Mouse (Mus musculus) retina, adult 2 months (tissue): ENCODE data around the gene Asb9.

Source experiments
- DNase-seq: peaks from one replicate; pipeline ENCODE4 v3.0.0-alpha.2; 2012; ENCODE audit warnings: low read depth, low spot score

Asb9 gene

DNA sequence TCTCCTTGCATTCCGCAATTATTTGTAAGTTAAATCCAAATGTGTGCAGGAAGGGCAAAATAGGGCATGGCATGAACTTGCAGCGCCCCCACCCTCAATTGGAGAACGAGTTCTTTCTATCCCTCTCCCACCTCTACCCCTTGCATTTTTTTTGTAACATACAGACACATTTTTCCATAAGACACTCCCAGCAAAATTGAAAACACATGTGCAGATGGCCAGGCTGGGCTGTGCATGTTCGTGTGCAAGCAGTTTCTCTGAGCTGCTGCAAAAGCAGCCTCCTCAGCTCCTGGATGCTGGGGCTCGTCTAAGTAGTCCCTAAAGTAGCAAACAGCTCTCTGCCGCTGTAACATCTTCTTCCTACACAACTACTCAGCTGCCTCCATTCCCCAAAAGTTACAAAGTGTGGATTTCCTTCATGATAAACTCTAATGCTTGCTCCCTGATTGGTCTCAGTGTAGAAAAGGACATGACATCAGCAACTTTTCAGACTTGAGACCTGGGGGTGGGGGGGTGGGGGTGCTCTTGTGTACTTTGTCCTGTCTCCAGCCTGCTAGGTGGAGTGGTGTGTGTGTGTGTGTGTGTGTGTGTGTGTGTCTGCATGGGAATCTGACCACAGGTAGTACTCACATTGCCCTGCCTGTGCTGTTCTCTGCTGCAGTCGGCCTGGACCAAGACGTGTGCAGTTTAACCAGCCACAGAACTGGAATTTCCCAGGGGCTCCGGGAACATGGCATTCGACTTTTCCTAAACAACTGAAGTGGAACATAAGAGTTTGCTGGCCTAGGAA, at the start of gene Asb9:
TSS of gene Asb9 (plus strand) at position 619 of the 790 bp plus-strand sequence.
- no peak for DNase-seq

DNA sequence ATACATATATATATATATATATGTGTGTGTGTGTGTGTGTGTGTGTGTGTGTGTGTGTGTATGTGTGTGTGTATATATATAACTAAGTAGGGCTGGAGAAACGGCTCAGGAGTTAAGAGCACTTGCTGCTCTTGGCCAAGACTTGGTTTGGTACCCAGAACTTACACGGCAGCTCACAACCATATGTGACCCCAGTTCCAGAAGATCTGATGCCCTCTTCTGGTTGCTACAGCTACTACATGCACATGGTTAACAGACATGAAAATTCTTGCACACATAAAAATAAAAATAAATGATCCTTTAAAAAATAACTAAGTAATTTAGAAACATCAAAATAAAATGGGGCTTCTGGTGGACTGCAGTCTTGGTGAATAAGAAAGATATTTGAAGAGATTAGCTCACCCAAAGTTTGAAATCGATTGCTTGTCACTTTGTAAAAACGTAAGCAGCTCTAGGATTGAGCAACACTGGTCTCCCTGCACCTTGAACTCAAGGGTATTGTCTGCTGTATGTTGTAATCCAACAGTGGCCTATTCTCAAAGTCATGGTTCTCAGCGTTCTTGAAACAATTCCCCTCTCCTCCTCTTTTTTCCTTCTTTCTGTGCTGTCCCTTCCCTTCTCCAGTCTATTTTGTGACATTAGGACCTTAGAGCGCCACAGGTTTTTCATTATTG, 46.8 kb upstream of the Asb9 start:
- no peak for DNase-seq

DNA sequence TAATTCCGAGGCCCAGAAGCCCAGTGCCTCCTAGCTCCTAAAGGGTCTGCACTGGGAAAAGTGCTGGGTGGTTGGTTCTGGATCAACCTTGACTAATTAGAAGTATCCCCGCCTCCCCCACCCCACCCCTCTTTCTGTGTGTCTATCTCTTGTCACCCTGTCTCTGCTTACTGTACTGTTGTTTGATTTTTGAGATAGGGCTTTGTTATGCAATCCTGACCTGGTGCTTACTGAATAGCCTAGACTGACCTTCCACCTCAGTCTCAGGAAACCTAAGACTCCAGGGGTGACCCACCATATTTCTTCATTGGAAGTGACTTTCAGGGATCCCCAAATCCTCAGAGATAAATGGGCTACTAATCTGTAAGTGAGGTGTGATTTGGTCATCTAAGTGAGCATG, 3.9 kb upstream of the Asb9 start:
- DNase-seq: no peak

DNA sequence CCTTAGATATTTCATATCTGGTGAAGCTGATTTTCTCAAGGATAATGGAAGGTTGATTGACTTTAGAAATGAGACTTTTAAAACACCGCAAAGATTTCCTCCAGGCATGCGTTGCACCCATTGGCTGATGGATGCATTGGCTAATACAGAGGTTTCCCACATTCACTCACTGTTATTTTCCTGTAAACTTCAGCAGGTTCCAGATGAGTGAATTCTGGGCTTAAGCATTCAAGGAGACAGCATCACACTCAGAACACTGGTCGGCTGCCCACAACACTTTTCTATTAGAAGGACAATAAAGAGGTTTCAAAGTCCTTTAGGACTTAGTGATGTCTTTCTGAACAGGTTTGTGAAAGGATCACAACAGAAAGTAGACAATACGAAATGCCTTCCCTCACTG, 941 bp downstream of the Asb9 start:
- DNase-seq: no peak

DNA sequence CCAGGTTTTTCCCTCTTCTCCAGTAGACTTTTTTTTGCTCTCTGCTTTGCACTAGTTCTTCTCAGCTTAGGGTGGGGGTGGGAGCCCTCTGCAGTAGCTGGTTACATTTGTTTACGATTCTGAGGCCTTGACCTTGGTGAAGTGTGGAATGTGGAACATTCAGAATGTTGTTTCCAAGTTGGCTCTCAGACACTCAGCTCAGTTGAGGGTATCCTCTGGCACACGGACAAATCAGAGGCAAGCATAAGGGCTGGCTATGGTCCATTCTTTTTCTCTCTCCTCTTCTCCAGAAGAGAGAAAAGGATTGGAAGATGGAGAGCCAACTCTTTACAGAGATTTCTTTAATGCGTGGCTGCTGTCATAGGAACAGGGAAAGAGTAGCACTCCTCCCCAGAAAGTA, 2.6 kb downstream of the Asb9 start:
- DNase-seq: no peak

DNA sequence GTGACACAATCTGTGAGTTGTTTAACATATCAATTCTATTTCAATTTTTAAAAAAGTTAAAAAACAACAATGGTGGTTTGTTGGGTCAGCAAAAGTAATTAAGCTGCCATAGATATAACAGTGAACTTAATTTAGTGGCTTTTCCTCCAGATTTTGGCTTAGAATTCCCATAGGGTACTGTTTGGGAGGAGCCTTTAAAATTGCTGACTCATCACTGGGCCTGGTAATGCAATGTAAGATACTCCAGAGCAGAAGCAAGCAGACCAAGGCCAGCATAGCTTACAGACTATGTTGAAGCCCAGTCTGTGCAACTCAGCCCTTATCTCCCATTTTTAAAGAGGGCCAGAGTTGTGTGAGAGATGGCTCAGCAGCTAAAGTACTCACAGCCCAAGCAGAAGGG, 16.0 kb downstream of the Asb9 start:
- DNase-seq: no peak

DNA sequence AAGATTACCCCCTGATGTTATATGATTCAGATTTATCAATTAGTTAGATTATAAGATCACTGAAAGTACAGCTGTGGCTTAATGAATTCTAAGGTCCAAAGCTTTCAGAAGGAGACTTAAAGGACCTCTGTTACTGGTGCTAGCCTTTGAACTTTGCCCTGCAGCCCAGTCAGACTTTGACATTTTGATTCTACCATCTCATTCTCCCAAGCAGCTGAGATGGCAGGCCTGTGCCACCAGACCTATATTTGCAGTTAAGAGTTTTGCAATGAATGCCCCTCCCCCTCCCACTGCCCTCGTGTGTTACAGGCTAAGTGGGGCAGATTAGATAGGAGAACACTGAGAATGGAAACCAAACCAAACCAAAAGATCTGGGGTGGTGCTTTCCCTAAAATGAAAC, 20.4 kb downstream of the Asb9 start:
- DNase-seq: no peak

DNA sequence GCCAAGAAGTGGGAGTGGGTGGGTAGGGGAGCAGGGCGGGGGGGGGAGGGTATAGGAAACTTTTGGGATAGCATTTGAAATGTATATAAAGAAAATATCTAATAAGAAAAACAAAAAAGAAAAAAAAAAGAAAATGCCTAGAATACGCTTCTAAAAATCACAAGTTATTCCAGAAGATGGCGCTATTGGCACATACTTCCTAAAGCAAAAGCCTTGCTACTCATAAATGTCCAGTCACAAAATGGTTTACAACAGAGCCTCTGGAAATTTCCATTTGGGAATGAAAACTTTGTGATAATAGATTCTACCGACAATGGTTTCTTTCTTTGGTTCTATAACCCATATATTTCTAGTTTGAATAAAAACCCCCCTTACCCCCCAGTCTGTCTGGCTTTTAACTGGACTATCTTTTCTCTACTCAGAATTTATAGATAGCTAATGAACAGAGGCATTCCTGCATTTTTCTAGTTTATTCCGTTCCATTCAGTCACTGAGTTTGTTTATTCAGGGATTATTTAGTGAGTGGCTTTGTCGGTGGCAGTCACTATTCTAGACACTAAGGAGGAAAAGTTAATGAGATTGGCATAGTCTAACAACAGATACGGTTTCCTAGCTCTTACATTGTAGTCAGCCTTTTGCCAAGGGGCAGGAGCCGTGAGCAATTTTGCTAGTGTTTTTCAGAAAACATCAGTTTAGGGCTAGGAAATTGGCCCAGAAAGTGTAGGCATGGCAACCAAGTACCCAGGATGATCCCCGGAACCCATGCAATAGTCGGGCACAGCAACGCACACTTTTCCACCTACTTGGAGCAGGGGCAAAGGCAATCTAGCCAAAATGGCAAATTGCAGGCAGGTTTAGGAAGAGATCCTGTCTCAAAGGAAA, 35.5 kb downstream of the Asb9 start:
- peak; percentile 22 for DNase-seq

DNA sequence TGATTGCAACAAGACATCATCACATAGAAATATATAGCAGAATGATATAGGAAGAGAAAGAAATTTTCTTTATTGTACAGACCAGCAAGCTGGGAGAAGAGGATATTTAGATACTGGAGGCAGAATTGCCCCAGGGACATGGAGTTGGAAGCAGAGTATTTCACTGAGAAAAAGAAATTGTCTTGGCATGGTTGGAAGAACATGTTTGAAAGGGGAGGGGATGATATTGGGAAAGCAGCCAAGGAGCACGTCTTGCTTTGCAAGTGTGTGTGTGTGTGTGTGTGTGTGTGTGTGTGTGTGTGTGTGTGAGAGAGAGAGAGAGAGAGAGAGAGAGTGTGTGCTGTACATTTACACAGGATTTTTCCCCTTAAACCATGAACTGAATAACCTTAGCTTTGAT, 64.1 kb downstream of the Asb9 start:
- no peak for DNase-seq

DNA sequence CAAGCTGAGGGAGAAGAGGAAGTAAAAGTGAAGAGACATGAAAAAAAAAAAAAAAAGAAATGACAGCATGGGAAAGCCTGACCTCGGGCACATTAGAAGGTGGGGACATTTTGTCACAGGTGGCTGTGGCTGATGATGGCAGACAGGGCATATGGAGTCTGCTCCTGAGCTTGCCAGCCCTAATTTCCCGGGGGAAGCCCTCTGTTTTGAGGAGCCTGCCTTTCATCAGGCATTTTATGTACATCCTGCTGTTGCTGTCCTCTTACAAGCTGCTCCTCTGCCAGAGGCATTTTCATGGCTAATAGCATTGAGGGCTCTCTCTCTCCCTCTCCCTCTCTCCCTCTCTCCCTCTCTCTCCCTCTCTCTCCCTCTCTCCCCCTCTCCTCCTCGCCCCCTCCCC, 70.8 kb downstream of the Asb9 start:
- no peak for DNase-seq
